Mouse (Mus musculus) heart, adult 2 months (tissue): Measurements from ENCODE around the gene Zfp575. TPM values are rescaled to one million over a fixed set of nuclear protein-coding genes. Genes with fewer than 3 reads are reported as not detected.

Source experiments
- DNase-seq, 2 experiments: peaks; one replicate each; pipeline ENCODE4 v3.0.0; 2021
- H3K27ac ChIP-seq: fragments of 200-600 bp; 2 replicates; pipeline ENCODE4 v1.8.1; 2022
- H3K27me3 ChIP-seq: fragments of 200-500 bp; 2 replicates; pipeline ENCODE4 v1.6.1; 2012; ENCODE audit warnings: mild to moderate bottlenecking, low read length, inconsistent platforms, mixed read lengths; ENCODE audit not compliant: control insufficient read depth, insufficient read depth
- H3K36me3 ChIP-seq: fragments of 200-500 bp; 2 replicates; pipeline ENCODE4 v1.6.1; 2012; ENCODE audit warnings: low read length, inconsistent platforms; ENCODE audit not compliant: control insufficient read depth, insufficient read depth
- H3K4me1 ChIP-seq: fragments of 200-500 bp; 2 replicates; pipeline ENCODE4 v1.6.1; 2011; ENCODE audit warnings: low read length; ENCODE audit not compliant: control insufficient read depth, insufficient read depth
- H3K4me3 ChIP-seq: fragments of 200-600 bp; 2 replicates; pipeline ENCODE4 v1.8.1; 2022
- H3K79me2 ChIP-seq: fragments of 200-500 bp; replicated peaks from 2 replicates; pipeline ENCODE4 v1.6.1; 2012; ENCODE audit warnings: mild to moderate bottlenecking, inconsistent platforms, low read length, moderate library complexity, mixed read lengths; ENCODE audit not compliant: control insufficient read depth, insufficient read depth
- H3K9ac ChIP-seq: fragments of 200-500 bp; 2 replicates; pipeline ENCODE4 v1.6.1; 2012; ENCODE audit warnings: low read depth, mild to moderate bottlenecking, control low read depth, inconsistent platforms, low read length, mixed read lengths
- CTCF ChIP-seq: fragments of 200-600 bp; IDR thresholded peaks from 2 replicates; pipeline ENCODE4 v1.8.1; 2022; ENCODE audit warnings: antibody characterized with exemption, mild to moderate bottlenecking, moderate library complexity
- EP300 ChIP-seq: fragments of 200-500 bp; IDR thresholded peaks from 2 replicates; pipeline ENCODE4 v1.6.1; 2011; ENCODE audit warnings: low read depth, low read length, control low read depth; ENCODE audit not compliant: insufficient read depth
- POLR2A ChIP-seq: fragments of 200-500 bp; IDR thresholded peaks from 2 replicates; pipeline ENCODE4 v1.6.1; 2011; ENCODE audit warnings: mild to moderate bottlenecking, low read depth, low read length, control low read depth; ENCODE audit not compliant: insufficient read depth
- WGBS: fragments of 180-500 bp; shearing (Covaris S2); methylation state at CpG from one replicate; pipeline ENCODE4 v1.1.7; 2018; 5-methylcytosine and 5-hydroxymethylcytosine counted together
- intact Hi-C: fragments of 180-260 bp; cut with DNase I; formaldehyde crosslinking; loops from one replicate; pipeline ENCODE4 v1.15.1; 2025
- polyA plus RNA-seq: library from polyadenylated mRNA; depleted of rRNA; stranded (reverse); fragments of >200 nt; gene quantifications from 2 replicates; pipeline ENCODE4 v1.2.3, GENCODE M21; 2012
- total RNA-seq, 2 experiments: library from RNA; stranded (reverse); gene quantifications; 2 replicates each; pipeline ENCODE4 v1.2.3; 2021

Gene Zfp575
- total and polyA plus RNA-seq, 3 experiments: 0.07 to 0.08 TPM; not detected in 1

DNA sequence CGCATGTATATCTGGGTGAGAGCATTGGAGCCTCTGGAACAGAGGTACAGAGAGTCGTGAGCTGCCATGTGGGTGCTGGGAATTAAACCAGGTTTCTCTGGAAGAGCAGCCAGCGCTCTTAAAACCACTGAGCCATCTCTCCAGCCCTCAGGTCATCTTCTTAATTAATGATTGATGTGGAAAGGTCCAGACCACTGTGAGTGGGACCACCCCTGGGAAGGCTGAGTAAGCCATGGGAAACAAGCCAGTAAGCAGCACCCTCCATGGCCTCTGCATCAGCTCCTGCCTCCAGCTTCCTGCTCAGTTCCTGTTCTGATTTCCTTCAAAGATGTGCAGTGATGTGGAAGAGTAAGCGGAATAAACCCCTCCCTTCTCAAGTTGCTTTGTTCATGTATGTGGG lies 4.7 kb upstream of the Zfp575 start:
- 51% methylated on average over 4 of the region's 4 CpGs for WGBS
- Histone ChIP-seq H3K79me2 (no peaks in the 10 kb centered on the region), H3K4me1 (no peaks in the 10 kb centered on the region; the same call in 1 of the 2 replicates), H3K36me3 (no peaks in the 10 kb centered on the region), H3K9ac (no peak overlapping the region), H3K27me3 (peaks cover 1% of the 10 kb centered on the region; the same call in 1 of the 2 replicates), H3K27ac (no peak overlapping the region), H3K4me3 (no peak overlapping the region)
- DNase-seq: no peak
- no peak for TF ChIP-seq EP300
- TF ChIP-seq CTCF: no peak
- no peak for TF ChIP-seq POLR2A
- intact Hi-C loops: loop anchor here (5.0 kb wide), 1 partner anchor 60 kb away; the partner anchor contains the start of gene Irgq

DNA sequence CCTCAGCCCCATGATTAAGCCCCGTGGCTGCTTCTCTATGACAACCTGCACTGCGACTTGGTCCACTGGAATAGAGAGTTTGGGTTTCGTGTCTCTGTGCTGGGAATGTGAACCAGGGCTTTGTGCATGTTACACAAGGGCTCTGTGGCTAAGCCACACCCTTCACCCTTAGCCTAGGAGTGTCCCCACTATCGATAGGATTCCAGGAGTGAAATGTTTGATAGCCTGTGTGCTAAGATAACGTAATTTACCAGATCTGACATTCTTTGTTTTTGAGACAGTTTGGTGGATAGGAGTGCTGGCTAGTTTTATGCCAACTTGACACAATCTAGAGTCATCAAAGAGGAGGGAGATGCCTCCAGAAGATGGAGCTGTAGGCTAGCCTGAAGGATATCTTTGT lies 4.3 kb upstream of the Zfp575 start:
- TF ChIP-seq CTCF (no peak), EP300 (no peak), POLR2A (no peak)
- no peak for DNase-seq
- H3K27ac ChIP-seq: no peak overlapping the region
- H3K79me2 ChIP-seq: no peaks in the 10 kb centered on the region
- intact Hi-C loops: loop anchor here (5.0 kb wide), 1 partner anchor 59 kb away; the partner anchor contains the start of gene Irgq
- peaks cover 1% of the 10 kb centered on the region; the same call in 1 of the 2 replicates for H3K27me3 ChIP-seq
- 66% methylated on average over 5 of the region's 5 CpGs for WGBS
- H3K4me1 ChIP-seq: no peaks in the 10 kb centered on the region; the same call in 1 of the 2 replicates
- H3K4me3 ChIP-seq: no peak overlapping the region
- no peaks in the 10 kb centered on the region for H3K36me3 ChIP-seq
- H3K9ac ChIP-seq: no peak overlapping the region

DNA sequence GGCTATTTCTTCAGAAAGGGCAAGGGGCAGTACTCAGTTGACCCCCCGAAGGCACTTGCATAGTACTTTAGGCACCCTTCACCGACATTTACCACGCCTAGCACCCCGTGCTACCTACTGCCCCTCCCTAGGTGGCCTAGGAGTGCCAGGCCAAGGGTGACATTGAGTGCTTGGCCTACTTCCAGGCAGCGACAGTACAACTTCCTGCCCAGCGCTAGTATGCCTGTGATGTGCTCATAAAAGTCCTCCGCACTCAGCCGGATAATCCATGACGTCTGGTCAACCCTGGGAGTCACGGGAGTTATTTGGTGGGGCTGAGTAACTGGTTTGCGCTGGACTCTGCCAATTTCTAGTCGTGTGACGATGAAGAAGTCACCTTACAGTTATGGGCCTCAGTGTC lies 895 bp upstream of the Zfp575 start:
- H3K36me3 ChIP-seq: no peaks in the 10 kb centered on the region
- TF ChIP-seq EP300 (no peak), POLR2A (no peak), CTCF (peak; percentile 11; the same call in 1 of the 2 replicates)
- no peak overlapping the region for H3K9ac ChIP-seq
- no peaks in the 10 kb centered on the region; the same call in 1 of the 2 replicates for H3K4me1 ChIP-seq
- 28% methylated on average over 13 of the region's 13 CpGs for WGBS
- peaks cover 1% of the 10 kb centered on the region; the same call in 1 of the 2 replicates for H3K27me3 ChIP-seq
- intact Hi-C loops: no loop called here
- H3K27ac ChIP-seq: no peak overlapping the region
- peak; percentile 47 to 48 for DNase-seq
- no peaks in the 10 kb centered on the region for H3K79me2 ChIP-seq
- no peak overlapping the region for H3K4me3 ChIP-seq

DNA sequence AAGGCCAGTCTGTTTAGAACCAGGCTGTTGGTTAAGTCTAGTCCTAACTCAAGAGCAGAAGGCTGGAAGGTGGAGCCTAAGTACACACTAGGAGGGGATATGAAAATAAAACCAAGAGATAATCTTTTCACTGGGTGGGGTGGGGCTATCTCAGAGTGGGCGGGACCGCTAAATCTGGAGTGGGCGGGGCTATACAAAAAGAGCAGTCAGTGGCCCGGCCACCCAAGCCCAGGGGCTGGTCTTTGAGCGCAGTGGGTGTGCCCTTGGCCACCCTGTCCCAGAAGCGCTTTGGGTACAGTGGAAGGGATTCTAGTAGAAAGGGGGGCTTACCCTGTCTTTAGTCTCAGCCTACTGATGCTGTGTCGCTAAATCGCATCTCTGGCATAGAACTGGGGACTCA lies 613 bp downstream of the Zfp575 start:
- no peak overlapping the region for H3K4me3 ChIP-seq
- DNase-seq: no peak
- no peaks in the 10 kb centered on the region for H3K36me3 ChIP-seq
- H3K27me3 ChIP-seq: peaks cover 1% of the 10 kb centered on the region; the same call in 1 of the 2 replicates
- no peak for TF ChIP-seq POLR2A
- TF ChIP-seq CTCF: no peak
- TF ChIP-seq EP300: no peak
- H3K9ac ChIP-seq: no peak overlapping the region
- intact Hi-C loops: no loop called here
- H3K79me2 ChIP-seq: no peaks in the 10 kb centered on the region
- no peak overlapping the region for H3K27ac ChIP-seq
- H3K4me1 ChIP-seq: no peaks in the 10 kb centered on the region; the same call in 1 of the 2 replicates
- WGBS: 12% methylated on average over 8 of the region's 8 CpGs

DNA sequence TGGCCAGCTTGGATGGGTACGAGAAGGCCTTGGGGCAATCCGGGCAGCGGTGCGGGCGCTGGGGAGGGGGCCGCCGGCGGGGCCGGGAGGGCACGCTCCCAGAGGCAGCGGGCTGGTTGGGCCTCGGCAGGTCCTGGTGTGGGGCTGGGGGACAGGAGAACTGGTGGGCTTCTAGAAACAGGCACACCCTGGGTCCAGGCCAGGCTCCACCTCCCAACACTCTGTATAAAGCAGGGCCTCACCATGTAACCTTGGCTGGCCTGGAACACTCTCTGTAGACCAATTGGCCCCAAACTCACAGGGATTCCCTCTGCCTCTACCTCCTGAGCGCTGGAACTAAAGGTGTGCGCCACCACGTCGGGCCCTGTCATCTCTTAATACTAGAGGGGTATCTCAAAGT lies 1.4 kb downstream of the Zfp575 start:
- peaks cover 1% of the 10 kb centered on the region; the same call in 1 of the 2 replicates for H3K27me3 ChIP-seq
- H3K4me1 ChIP-seq: no peaks in the 10 kb centered on the region; the same call in 1 of the 2 replicates
- DNase-seq: no peak
- H3K79me2 ChIP-seq: no peaks in the 10 kb centered on the region
- H3K27ac ChIP-seq: no peak overlapping the region
- WGBS: 49% methylated on average over 16 of the region's 16 CpGs
- H3K36me3 ChIP-seq: no peaks in the 10 kb centered on the region
- no peak overlapping the region for H3K9ac ChIP-seq
- TF ChIP-seq CTCF (no peak), POLR2A (no peak), EP300 (no peak)
- no peak overlapping the region for H3K4me3 ChIP-seq
- intact Hi-C loops: no loop called here

DNA sequence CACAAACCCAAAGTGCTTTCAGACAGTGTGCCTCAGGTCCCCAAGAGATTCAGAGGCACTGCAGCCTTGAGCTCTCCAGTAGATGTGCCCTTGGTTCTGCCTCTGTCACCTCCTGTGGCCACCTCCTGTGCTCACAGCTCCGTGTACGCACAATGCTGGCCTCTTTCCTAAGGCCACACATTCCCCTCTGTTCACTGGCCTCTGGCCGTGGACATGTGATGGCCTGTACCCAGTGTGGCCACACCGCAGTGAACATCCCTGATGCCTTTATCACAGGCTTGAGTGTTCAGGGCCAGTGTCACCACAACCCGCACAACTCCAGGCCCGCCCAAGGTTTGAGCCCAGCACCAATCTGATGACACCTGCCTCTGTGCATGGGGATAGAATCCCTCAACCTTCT lies 2.6 kb downstream of the Zfp575 start:
- Histone ChIP-seq H3K79me2 (no peaks in the 10 kb centered on the region), H3K4me3 (no peak overlapping the region), H3K27me3 (peaks cover 1% of the 10 kb centered on the region; the same call in 1 of the 2 replicates), H3K27ac (no peak overlapping the region), H3K9ac (no peak overlapping the region), H3K4me1 (no peaks in the 10 kb centered on the region; the same call in 1 of the 2 replicates), H3K36me3 (no peaks in the 10 kb centered on the region)
- 90% methylated on average over 6 of the region's 6 CpGs for WGBS
- DNase-seq: no peak
- no peak for TF ChIP-seq CTCF
- no peak for TF ChIP-seq POLR2A
- no peak for TF ChIP-seq EP300
- intact Hi-C loops: no loop called here
